Mouse (Mus musculus): ENCODE measurements at regions not wholly inside any gene's neighbourhood (a gene's known extent, or its start where the extent isn't known, plus 50 kb on each side); places are given as distances from the start of the nearest gene placed in this dataset.

DNA sequence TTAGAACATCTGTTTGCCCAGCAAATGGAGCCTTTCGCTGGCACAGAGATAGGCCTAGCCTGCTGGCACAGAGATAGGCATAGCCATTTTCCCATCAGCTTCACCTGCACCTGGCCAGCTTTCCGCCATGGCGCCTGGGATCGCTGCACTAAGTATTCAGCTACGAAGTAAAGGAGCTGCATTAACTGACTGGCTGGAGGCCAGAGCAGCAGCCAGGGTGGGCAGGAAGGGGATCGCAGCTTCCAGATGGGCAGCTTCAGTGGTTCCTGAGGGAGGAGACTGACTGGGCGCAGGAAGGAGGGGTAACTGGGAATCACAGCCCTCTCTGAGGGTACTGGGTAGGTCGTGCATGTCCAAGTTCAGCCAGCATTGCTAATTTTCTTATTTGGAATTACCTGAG is 376.2 kb downstream of the Rps24 start:
- no peaks in the 10 kb centered on the region for H3K27me3 ChIP-seq (ENCODE audit: control insufficient read depth, insufficient read depth, low read length)
- ATAC-seq (ENCODE audit: low FRiP score) (no peak), DNase-seq (ENCODE audit: low spot score) (no peak)
- H3K4me1 ChIP-seq (replicated peaks; ENCODE audit: control insufficient read depth, insufficient read depth, low read length) = no peaks in the 10 kb centered on the region
- H3K9me3 ChIP-seq (ENCODE audit: control insufficient read depth, low read length) = no peaks in the 10 kb centered on the region
- WGBS = 81% methylated on average over 8 of the region's 8 CpGs
- H3K4me3 ChIP-seq (ENCODE audit: low read depth, low read length) = no peak overlapping the region
- H3K27ac ChIP-seq (ENCODE audit: low read depth, low read length) = no peak overlapping the region
- H3K4me2 ChIP-seq (replicated peaks; ENCODE audit: low read depth, low read length) = no peak overlapping the region
- H3K36me3 ChIP-seq (ENCODE audit: control insufficient read depth, insufficient read depth, low read length) = no peaks in the 10 kb centered on the region
- no peak overlapping the region for H3K9ac ChIP-seq (ENCODE audit: low read depth, low read length)

DNA sequence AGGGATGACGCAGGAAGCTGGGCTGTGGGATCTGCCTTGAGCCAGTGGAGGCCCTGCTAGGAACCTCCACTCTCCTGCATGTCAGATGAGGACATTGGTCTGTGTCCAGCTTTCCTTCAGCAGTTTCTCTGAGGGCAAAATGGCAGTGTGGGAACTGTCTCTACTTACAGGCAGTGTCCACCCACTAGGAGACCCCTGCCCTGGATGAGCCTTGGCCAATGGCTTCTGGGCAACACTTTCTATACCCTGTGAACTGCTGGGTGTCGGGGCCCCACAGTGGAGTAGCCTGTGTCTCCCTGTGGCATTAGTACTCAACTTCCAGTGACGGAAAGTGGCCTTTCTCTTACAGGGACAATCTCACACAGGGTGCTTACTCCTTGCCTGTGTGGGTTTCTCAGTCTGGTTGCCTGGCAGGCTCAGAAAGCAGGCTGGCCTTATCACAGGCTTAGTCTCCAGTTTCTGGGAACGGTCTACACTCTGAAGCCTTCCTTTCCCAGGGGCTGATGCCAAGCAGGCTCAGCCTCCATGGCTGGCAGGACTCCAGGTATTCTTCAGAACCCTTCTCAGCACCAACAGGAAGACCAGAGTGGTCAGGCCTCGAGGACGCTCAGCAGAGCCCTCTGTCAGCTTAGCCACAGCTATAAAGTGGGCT is 378.8 kb downstream of the Rps24 start:
- Histone ChIP-seq H3K4me3 (ENCODE audit: low read depth, low read length) (no peak overlapping the region), H3K36me3 (ENCODE audit: control insufficient read depth, insufficient read depth, low read length) (no peaks in the 10 kb centered on the region), H3K4me1 (replicated peaks; ENCODE audit: control insufficient read depth, insufficient read depth, low read length) (no peaks in the 10 kb centered on the region), H3K4me2 (replicated peaks; ENCODE audit: low read depth, low read length) (no peak overlapping the region), H3K27me3 (ENCODE audit: control insufficient read depth, insufficient read depth, low read length) (no peaks in the 10 kb centered on the region), H3K9me3 (ENCODE audit: control insufficient read depth, low read length) (no peaks in the 10 kb centered on the region), H3K9ac (ENCODE audit: low read depth, low read length) (no peak overlapping the region), H3K27ac (ENCODE audit: low read depth, low read length) (no peak overlapping the region)
- no peak for DNase-seq (ENCODE audit: low spot score)
- no peak for ATAC-seq (ENCODE audit: low FRiP score)
- 91% methylated on average over 6 of the region's 6 CpGs for WGBS

DNA sequence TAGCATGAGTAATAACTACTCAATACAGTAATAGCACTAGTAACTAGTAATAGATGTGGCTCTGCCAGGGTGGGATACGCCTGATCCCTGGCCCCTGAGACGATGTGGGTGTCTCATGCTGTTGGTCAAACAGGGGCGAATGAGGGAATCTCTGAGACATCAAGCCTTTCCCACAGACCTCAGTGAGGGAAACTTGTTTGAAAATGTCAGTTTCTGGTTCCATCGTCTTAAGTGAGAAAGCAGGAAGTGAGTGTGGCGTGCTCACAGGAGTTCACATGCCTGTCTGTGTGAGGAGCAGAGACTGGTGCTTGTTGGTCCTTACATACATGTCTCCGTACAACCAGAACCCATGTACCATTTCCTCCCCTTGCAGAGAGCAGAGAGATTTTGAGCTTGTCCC is 380.9 kb downstream of the Rps24 start:
- no peak for ATAC-seq (ENCODE audit: low FRiP score)
- Histone ChIP-seq H3K4me2 (replicated peaks; ENCODE audit: low read depth, low read length) (no peak overlapping the region), H3K36me3 (ENCODE audit: control insufficient read depth, insufficient read depth, low read length) (no peaks in the 10 kb centered on the region), H3K9me3 (ENCODE audit: control insufficient read depth, low read length) (no peaks in the 10 kb centered on the region), H3K27ac (ENCODE audit: low read depth, low read length) (no peak overlapping the region), H3K9ac (ENCODE audit: low read depth, low read length) (no peak overlapping the region), H3K4me1 (replicated peaks; ENCODE audit: control insufficient read depth, insufficient read depth, low read length) (no peaks in the 10 kb centered on the region), H3K4me3 (ENCODE audit: low read depth, low read length) (no peak overlapping the region), H3K27me3 (ENCODE audit: control insufficient read depth, insufficient read depth, low read length) (no peaks in the 10 kb centered on the region)
- no peak for DNase-seq (ENCODE audit: low spot score)
- WGBS = 87% methylated on average over 6 of the region's 6 CpGs

DNA sequence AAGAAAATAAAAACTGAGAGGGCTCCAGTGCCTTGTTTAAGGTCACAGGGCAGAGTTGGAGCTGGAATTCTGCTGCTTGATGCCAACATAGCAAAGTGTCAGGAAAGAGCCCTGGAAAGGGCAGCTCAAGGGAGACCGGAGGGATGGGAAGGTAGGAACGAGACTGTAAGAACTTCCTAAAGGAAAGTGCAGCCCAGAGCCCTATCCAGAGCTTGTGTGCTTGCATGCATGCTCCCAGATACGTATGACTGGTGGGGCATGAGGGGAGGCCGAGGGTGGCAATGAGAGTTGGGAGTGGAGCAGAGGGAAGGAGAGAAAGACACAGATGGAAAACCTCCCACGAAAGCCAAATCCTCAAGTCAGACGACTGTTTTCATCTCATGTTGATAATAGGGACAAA is 381.8 kb downstream of the Rps24 start:
- no peak overlapping the region for H3K4me2 ChIP-seq (replicated peaks; ENCODE audit: low read depth, low read length)
- H3K4me1 ChIP-seq (replicated peaks; ENCODE audit: control insufficient read depth, insufficient read depth, low read length) = no peaks in the 10 kb centered on the region
- no peak overlapping the region for H3K9ac ChIP-seq (ENCODE audit: low read depth, low read length)
- H3K9me3 ChIP-seq (ENCODE audit: control insufficient read depth, low read length) = no peaks in the 10 kb centered on the region
- DNase-seq (ENCODE audit: low spot score) = no peak
- no peak for ATAC-seq (ENCODE audit: low FRiP score)
- WGBS = 85% methylated on average over 6 of the region's 6 CpGs
- no peaks in the 10 kb centered on the region for H3K27me3 ChIP-seq (ENCODE audit: control insufficient read depth, insufficient read depth, low read length)
- no peaks in the 10 kb centered on the region for H3K36me3 ChIP-seq (ENCODE audit: control insufficient read depth, insufficient read depth, low read length)
- no peak overlapping the region for H3K4me3 ChIP-seq (ENCODE audit: low read depth, low read length)
- H3K27ac ChIP-seq (ENCODE audit: low read depth, low read length) = no peak overlapping the region

DNA sequence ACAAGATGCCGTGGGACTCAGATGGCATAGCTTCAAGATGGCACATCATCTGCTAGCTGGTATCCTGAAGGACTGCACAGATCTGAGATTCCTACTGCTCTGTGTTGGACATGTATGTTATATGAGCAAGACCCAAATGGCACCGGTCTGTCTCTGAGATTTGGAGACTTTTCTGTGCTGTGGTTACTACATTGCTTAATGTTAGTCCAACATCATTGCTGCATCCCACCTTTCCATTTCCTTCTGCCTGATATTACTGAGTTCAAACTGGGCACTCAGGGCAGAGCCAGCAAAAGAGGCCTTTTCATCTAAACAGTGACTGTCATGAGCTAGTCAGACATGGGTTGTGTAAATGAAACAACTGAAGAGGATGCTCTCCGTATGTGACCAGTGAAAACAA is 383.3 kb downstream of the Rps24 start:
- H3K9me3 ChIP-seq (ENCODE audit: control insufficient read depth, low read length) = no peaks in the 10 kb centered on the region
- no peak overlapping the region for H3K9ac ChIP-seq (ENCODE audit: low read depth, low read length)
- DNase-seq (ENCODE audit: low spot score) = no peak
- H3K4me3 ChIP-seq (ENCODE audit: low read depth, low read length) = no peak overlapping the region
- ATAC-seq (ENCODE audit: low FRiP score) = no peak
- no peak overlapping the region for H3K4me2 ChIP-seq (replicated peaks; ENCODE audit: low read depth, low read length)
- no peaks in the 10 kb centered on the region for H3K27me3 ChIP-seq (ENCODE audit: control insufficient read depth, insufficient read depth, low read length)
- H3K36me3 ChIP-seq (ENCODE audit: control insufficient read depth, insufficient read depth, low read length) = no peaks in the 10 kb centered on the region
- 98% methylated on average over 3 of the region's 3 CpGs for WGBS
- H3K4me1 ChIP-seq (replicated peaks; ENCODE audit: control insufficient read depth, insufficient read depth, low read length) = no peaks in the 10 kb centered on the region
- H3K27ac ChIP-seq (ENCODE audit: low read depth, low read length) = no peak overlapping the region

DNA sequence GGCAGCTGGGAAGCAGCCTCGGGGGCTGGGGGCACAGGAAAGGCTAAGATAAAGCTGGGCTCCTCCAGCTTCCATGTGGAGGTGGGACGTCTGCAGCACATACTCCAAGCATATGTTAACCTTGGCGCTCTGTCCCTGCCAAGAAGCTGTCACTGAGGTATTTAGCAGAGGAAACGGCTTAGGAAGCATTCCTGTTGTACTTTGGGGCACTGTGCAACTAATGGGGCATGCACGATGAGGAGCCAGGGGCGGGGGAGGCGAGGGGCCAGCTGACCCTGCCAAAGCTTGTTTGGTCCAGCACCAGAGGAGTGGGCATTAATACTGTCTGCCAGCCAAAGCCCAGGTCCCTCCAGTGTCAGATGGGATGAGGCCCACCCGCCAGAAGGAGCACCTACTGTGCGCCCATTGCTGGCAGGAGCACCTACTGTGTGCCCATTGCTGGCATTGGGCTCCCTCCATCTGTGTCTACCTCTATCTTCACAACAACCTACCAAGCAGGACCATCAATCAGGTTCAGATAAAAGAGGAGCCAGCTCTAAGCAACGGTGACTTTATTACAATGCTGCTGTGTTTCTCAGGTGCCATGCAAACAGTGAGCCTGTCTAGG is 384.6 kb downstream of the Rps24 start:
- DNase-seq (ENCODE audit: low spot score) (no peak), ATAC-seq (ENCODE audit: low FRiP score) (no peak)
- no peaks in the 10 kb centered on the region for H3K27me3 ChIP-seq (ENCODE audit: control insufficient read depth, insufficient read depth, low read length)
- no peak overlapping the region for H3K4me2 ChIP-seq (replicated peaks; ENCODE audit: low read depth, low read length)
- no peak overlapping the region for H3K27ac ChIP-seq (ENCODE audit: low read depth, low read length)
- H3K9me3 ChIP-seq (ENCODE audit: control insufficient read depth, low read length) = no peaks in the 10 kb centered on the region
- H3K36me3 ChIP-seq (ENCODE audit: control insufficient read depth, insufficient read depth, low read length) = no peaks in the 10 kb centered on the region
- no peak overlapping the region for H3K4me3 ChIP-seq (ENCODE audit: low read depth, low read length)
- H3K4me1 ChIP-seq (replicated peaks; ENCODE audit: control insufficient read depth, insufficient read depth, low read length) = no peaks in the 10 kb centered on the region
- H3K9ac ChIP-seq (ENCODE audit: low read depth, low read length) = no peak overlapping the region
- 75% methylated on average over 10 of the region's 10 CpGs for WGBS

DNA sequence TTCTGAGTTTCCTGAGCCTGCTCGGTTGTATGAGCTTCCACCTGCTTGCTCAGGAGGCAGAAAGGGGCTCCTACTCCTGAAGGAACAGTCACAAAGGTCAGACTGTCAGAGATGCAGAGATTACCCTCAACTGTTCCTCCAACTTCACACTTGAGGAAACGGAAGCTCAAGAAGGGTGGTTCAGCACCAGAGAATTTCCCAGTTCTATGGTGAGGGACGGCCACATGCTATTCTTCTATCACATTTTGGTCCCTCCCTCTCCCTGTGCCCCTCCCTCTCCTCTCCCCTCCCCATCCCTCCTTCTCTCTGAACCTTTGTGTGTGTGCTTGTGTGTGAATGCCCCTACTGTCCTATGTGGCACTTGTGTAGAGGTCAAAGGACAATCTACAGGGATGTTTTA is 386.0 kb downstream of the Rps24 start:
- no peaks in the 10 kb centered on the region; the same call in 1 of the 2 replicates for H3K4me1 ChIP-seq (replicated peaks; ENCODE audit: control insufficient read depth, insufficient read depth, low read length)
- H3K4me2 ChIP-seq (replicated peaks; ENCODE audit: low read depth, low read length) = no peak overlapping the region
- no peaks in the 10 kb centered on the region for H3K36me3 ChIP-seq (ENCODE audit: control insufficient read depth, insufficient read depth, low read length)
- H3K9ac ChIP-seq (ENCODE audit: low read depth, low read length) = no peak overlapping the region
- no peaks in the 10 kb centered on the region for H3K27me3 ChIP-seq (ENCODE audit: control insufficient read depth, insufficient read depth, low read length)
- H3K4me3 ChIP-seq (ENCODE audit: low read depth, low read length) = no peak overlapping the region
- 42% methylated on average over 3 of the region's 3 CpGs for WGBS
- H3K9me3 ChIP-seq (ENCODE audit: control insufficient read depth, low read length) = no peaks in the 10 kb centered on the region
- DNase-seq (ENCODE audit: low spot score) = no peak
- ATAC-seq (ENCODE audit: low FRiP score) = no peak
- H3K27ac ChIP-seq (ENCODE audit: low read depth, low read length) = no peak overlapping the region

DNA sequence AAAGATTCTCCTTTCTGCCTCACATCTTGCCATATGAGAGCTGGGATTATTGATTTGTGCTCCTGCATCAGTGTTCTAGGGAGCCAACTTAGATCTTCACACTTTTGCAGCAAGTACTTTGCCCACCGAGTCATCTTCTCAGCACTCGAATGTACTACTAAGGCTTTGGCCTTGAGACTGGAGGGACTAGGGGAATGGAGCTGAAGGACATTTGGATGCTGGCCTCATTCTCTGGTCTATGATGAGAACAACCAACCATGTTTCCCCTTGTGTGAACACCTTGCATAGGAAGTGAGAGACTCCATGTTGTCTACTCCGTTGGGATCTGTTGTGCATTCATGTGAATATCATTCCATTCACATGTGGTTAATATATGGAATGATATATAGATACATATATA is 386.5 kb downstream of the Rps24 start:
- Histone ChIP-seq H3K9me3 (ENCODE audit: control insufficient read depth, low read length) (no peaks in the 10 kb centered on the region), H3K9ac (ENCODE audit: low read depth, low read length) (no peak overlapping the region), H3K4me1 (replicated peaks; ENCODE audit: control insufficient read depth, insufficient read depth, low read length) (no peaks in the 10 kb centered on the region; the same call in 1 of the 2 replicates), H3K36me3 (ENCODE audit: control insufficient read depth, insufficient read depth, low read length) (no peaks in the 10 kb centered on the region), H3K4me3 (ENCODE audit: low read depth, low read length) (no peak overlapping the region), H3K4me2 (replicated peaks; ENCODE audit: low read depth, low read length) (no peak overlapping the region), H3K27me3 (ENCODE audit: control insufficient read depth, insufficient read depth, low read length) (no peaks in the 10 kb centered on the region), H3K27ac (ENCODE audit: low read depth, low read length) (no peak overlapping the region)
- DNase-seq (ENCODE audit: low spot score) (no peak), ATAC-seq (ENCODE audit: low FRiP score) (no peak)
- 95% methylated on average over 3 of the region's 3 CpGs for WGBS

DNA sequence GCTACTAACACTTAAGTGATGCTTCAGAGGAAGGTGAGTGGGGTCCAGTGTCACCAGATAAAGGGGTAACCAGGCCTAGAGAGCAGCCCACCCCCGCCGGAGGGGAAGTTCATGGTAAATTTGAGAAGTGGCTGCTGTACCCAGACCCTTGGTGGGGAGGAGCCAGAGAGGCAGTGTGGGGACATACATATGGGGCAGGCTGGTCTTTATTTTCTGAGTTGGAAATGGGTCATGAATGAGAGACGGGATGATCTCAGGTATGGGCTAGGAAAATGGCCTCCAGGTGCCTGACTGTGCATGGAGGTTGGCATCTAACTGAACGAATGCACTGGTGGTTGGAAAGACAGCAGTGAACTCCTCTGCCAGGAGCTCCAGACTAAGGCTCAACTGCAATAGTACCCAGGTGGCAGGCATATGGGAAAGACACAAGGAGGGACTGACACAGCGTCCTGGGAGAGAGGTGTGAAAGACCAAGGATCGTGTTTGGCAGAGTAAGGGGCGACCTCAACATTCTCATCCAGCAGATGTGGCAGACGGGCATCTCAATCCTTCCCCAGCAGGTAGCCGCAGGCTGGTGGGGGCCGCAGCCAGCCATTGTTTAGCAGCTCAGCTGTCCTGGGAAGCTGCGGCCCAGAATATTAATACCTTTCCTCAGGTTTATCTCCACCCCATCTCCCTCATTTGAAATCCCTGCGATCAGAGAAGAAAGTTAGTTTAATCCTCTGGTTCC is 387.7 kb downstream of the Rps24 start:
- no peak overlapping the region for H3K4me2 ChIP-seq (replicated peaks; ENCODE audit: low read depth, low read length)
- no peak overlapping the region for H3K4me3 ChIP-seq (ENCODE audit: low read depth, low read length)
- WGBS = 54% methylated on average over 12 of the region's 12 CpGs
- H3K27me3 ChIP-seq (ENCODE audit: control insufficient read depth, insufficient read depth, low read length) = no peaks in the 10 kb centered on the region
- H3K4me1 ChIP-seq (replicated peaks; ENCODE audit: control insufficient read depth, insufficient read depth, low read length) = no peaks in the 10 kb centered on the region; the same call in 1 of the 2 replicates
- H3K9me3 ChIP-seq (ENCODE audit: control insufficient read depth, low read length) = no peaks in the 10 kb centered on the region
- DNase-seq (ENCODE audit: low spot score) (no peak), ATAC-seq (ENCODE audit: low FRiP score) (no peak)
- no peak overlapping the region for H3K27ac ChIP-seq (ENCODE audit: low read depth, low read length)
- no peaks in the 10 kb centered on the region for H3K36me3 ChIP-seq (ENCODE audit: control insufficient read depth, insufficient read depth, low read length)
- H3K9ac ChIP-seq (ENCODE audit: low read depth, low read length) = no peak overlapping the region
